Mouse (Mus musculus): ENCODE data around the gene Cntn1.

- TF ChIP-seq CTCF (IDR thresholded peaks at IDR 0.05; ENCODE audit: extremely low read depth, insufficient read depth, low read length) (no peak), POLR2A (IDR thresholded peaks at IDR 0.05; ENCODE audit: extremely low read depth, insufficient read depth, low read length) (peak; percentile 91)
Observed at GRCm38 (mm10) chr15:92050996-92051352, at the start of gene Cntn1.
